Mouse (Mus musculus) liver, embryonic 15.5 days (tissue): ENCODE data around the gene Mras. TPM values are rescaled to one million over a fixed set of nuclear protein-coding genes. Genes with fewer than 3 reads are reported as not detected.

Experiments used
- ATAC-seq: fragments of 200-750 bp; cut with Nextera tagmentation; 2 replicates; pipeline ENCODE4 v1.8.0; 2017; ENCODE audit warnings: moderate number of reproducible peaks, mild to moderate bottlenecking, moderate library complexity; ENCODE audit not compliant: insufficient read depth
- H3K27ac ChIP-seq: fragments of 300-500 bp; sonication (generic); replicated peaks from 2 replicates; pipeline ENCODE4 v1.5.1; 2015; ENCODE audit warnings: mild to moderate bottlenecking, inconsistent platforms
- H3K27me3 ChIP-seq: fragments of 300-500 bp; sonication (generic); 2 replicates; pipeline ENCODE4 v1.6.1; 2015; ENCODE audit warnings: mild to moderate bottlenecking, inconsistent platforms
- H3K36me3 ChIP-seq: fragments of 300-500 bp; sonication (generic); replicated peaks from 2 replicates; pipeline ENCODE4 v1.6.1; 2015; ENCODE audit warnings: moderate library complexity, mild to moderate bottlenecking, inconsistent platforms
- H3K4me1 ChIP-seq: fragments of 300-500 bp; sonication (generic); replicated peaks from 2 replicates; pipeline ENCODE4 v1.6.1; 2015; ENCODE audit warnings: inconsistent platforms
- H3K4me2 ChIP-seq: fragments of 300-500 bp; sonication (generic); 2 replicates; pipeline ENCODE4 v1.6.1; 2015; ENCODE audit warnings: moderate library complexity, mild to moderate bottlenecking, inconsistent platforms
- H3K4me3 ChIP-seq: fragments of 300-500 bp; sonication (generic); replicated peaks from 2 replicates; pipeline ENCODE4 v1.5.1; 2015; ENCODE audit warnings: mild to moderate bottlenecking, inconsistent platforms
- H3K9ac ChIP-seq: fragments of 300-500 bp; sonication (generic); 2 replicates; pipeline ENCODE4 v1.6.1; 2015; ENCODE audit warnings: moderate library complexity, mild to moderate bottlenecking, inconsistent platforms
- H3K9me3 ChIP-seq: fragments of 300-500 bp; sonication (generic); replicated peaks from 2 replicates; pipeline ENCODE4 v1.6.1; 2016; ENCODE audit warnings: inconsistent platforms
- WGBS: fragments of 180-500 bp; shearing (Covaris S2); methylation state at CpG from one replicate; pipeline ENCODE4 v1.1.7; 2015; ENCODE audit warnings: mixed read lengths; ENCODE audit not compliant: insufficient replicate concordance; 5-methylcytosine and 5-hydroxymethylcytosine counted together
- polyA plus RNA-seq: library from polyadenylated mRNA; unstranded; fragments of >200 nt; fragmentation: Nextera tagmentation; extraction: Ambion mirVana; gene quantifications from 2 replicates; pipeline ENCODE4 v1.2.1, GENCODE M21; 2015

Gene Mras
- polyA plus RNA-seq, 1 experiment from 2014 or later = 3.2 TPM

DNA sequence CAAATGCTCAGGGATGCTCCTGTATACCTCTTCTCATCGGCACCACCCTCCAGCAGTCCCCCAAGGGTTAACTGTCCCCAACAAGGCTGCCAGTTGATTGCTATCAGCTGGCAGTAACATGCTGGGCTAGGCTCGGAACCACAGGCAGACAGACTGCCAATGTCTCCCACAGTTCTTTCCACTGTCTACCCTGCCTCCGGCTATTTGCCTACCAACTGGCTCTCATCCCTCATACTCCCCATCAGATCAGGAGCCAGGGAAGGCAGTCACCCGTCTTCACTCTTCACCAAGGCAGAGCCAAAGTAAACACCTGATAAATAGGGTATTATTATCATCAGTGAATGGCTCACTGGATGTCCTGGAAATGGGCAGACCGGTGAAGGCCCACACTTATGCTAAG, 82.4 kb downstream of the Mras start:
- 48% methylated on average over 5 of the region's 5 CpGs for WGBS
- no peak overlapping the region for H3K4me2 ChIP-seq
- H3K4me3 ChIP-seq = no peak overlapping the region
- no peaks in the 10 kb centered on the region for H3K36me3 ChIP-seq
- ATAC-seq = no peak
- H3K4me1 ChIP-seq = peaks cover 6% of the 10 kb centered on the region
- H3K9me3 ChIP-seq = no peaks in the 10 kb centered on the region
- no peak overlapping the region for H3K9ac ChIP-seq
- H3K27ac ChIP-seq = no peak overlapping the region
- peaks cover 52% of the 10 kb centered on the region for H3K27me3 ChIP-seq

- 38% methylated on average over 6 of the region's 6 CpGs for WGBS
- H3K9ac ChIP-seq = no peak overlapping the region
- no peak overlapping the region for H3K27ac ChIP-seq
- H3K9me3 ChIP-seq = no peaks in the 10 kb centered on the region
- ATAC-seq = no peak
- H3K27me3 ChIP-seq = peaks cover 38% of the 10 kb centered on the region
- peaks cover 6% of the 10 kb centered on the region for H3K4me1 ChIP-seq
- H3K4me3 ChIP-seq = no peak overlapping the region
- no peaks in the 10 kb centered on the region for H3K36me3 ChIP-seq
- H3K4me2 ChIP-seq = no peak overlapping the region
Measured at GRCm38 (mm10) chr9:99353390-99353789, 83.8 kb downstream of the Mras start.

DNA sequence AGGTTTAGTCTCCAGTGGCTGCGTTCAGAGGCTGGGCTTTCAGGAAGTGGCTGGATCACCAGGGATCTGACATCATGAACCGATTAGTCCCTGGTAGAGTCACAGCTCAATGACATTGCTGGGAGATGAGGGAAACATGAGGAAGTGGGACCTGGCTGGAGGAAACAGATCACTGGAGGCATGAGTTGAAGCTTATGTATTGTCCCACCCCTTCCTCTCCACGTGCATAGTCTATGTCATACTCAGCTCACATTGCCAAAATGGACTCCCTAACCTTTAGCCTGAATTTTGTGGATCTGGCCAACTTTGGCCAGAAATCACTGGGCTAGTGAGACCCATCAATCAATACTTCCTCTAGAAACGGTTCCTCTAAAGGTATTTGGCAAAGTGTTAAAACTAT, 84.2 kb downstream of the Mras start:
- no peak overlapping the region for H3K9ac ChIP-seq
- peaks cover 5% of the 10 kb centered on the region for H3K4me1 ChIP-seq
- H3K4me2 ChIP-seq = no peak overlapping the region
- no peaks in the 10 kb centered on the region for H3K36me3 ChIP-seq
- H3K9me3 ChIP-seq = no peaks in the 10 kb centered on the region
- no peak for ATAC-seq
- no peak overlapping the region for H3K27ac ChIP-seq
- no peak overlapping the region for H3K4me3 ChIP-seq
- WGBS = 23% methylated on average over 4 of the region's 4 CpGs
- peaks cover 34% of the 10 kb centered on the region for H3K27me3 ChIP-seq

DNA sequence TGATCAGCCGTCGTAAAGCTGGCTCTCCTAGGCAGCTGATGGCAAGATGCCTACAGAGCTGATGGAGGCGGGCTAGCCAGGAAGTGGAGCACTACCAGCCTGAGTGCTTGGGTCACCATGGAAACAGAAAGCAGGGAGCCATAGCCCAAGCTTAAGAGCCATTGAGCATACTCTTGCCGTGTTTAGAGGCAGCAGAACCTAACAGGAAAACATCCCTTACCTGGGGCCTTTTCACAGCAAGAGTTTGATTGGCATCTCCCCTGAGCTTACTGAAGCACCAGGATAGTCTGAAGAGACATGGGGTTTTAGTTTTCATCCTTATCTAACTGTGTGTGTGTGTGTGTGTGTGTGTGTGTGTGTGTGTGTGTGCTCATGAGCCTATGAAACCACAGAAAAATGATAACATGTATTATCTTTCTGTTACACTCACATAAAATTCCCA, 91.8 kb downstream of the Mras start:
- Histone ChIP-seq H3K4me2 (no peak overlapping the region), H3K9me3 (no peaks in the 10 kb centered on the region), H3K27me3 (no peaks in the 10 kb centered on the region), H3K36me3 (no peaks in the 10 kb centered on the region), H3K27ac (no peak overlapping the region), H3K4me3 (no peak overlapping the region), H3K4me1 (no peaks in the 10 kb centered on the region), H3K9ac (no peak overlapping the region)
- 32% methylated on average over 4 of the region's 4 CpGs for WGBS
- no peak for ATAC-seq

DNA sequence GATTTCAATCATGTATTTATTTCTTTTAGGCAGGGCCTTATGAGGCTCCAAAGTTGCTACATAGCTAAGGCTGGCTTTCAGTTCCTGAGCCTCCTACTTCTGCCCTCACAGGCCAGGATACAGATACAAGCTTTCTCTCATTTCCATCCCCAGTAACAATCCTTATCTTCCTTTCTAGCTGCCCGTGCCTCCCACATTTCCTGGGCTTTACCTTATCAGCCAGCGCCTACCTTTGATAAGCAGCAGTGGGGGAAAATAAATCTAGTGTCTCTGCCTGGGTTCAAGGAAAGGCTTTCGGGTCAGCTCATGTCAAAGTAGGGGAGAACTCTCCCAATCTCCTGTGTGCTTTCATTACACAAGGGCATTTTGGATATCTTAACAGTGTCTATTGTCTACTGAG, 95.6 kb downstream of the Mras start:
- no peak for ATAC-seq

GRCm38 (mm10) chr9:99340126-99340525, 97.1 kb downstream of the Mras start:
- H3K36me3 ChIP-seq = no peaks in the 10 kb centered on the region
- ATAC-seq = no peak
- no peak overlapping the region for H3K9ac ChIP-seq
- no peak overlapping the region for H3K4me2 ChIP-seq
- H3K4me3 ChIP-seq = no peak overlapping the region
- H3K27me3 ChIP-seq = no peaks in the 10 kb centered on the region
- no peaks in the 10 kb centered on the region for H3K9me3 ChIP-seq
- WGBS = 69% methylated on average over 12 of the region's 12 CpGs
- no peaks in the 10 kb centered on the region for H3K4me1 ChIP-seq
- H3K27ac ChIP-seq = no peak overlapping the region

More for the DNA sequence above, 95.6 kb downstream of the Mras start:
- no peaks in the 10 kb centered on the region for H3K36me3 ChIP-seq
- H3K4me3 ChIP-seq = no peak overlapping the region
- no peak overlapping the region for H3K27ac ChIP-seq
- no peaks in the 10 kb centered on the region for H3K4me1 ChIP-seq
- no peak overlapping the region for H3K9ac ChIP-seq
- no peaks in the 10 kb centered on the region for H3K27me3 ChIP-seq
- 15% methylated on average over 3 of the region's 3 CpGs for WGBS
- no peaks in the 10 kb centered on the region for H3K9me3 ChIP-seq
- no peak overlapping the region for H3K4me2 ChIP-seq

DNA sequence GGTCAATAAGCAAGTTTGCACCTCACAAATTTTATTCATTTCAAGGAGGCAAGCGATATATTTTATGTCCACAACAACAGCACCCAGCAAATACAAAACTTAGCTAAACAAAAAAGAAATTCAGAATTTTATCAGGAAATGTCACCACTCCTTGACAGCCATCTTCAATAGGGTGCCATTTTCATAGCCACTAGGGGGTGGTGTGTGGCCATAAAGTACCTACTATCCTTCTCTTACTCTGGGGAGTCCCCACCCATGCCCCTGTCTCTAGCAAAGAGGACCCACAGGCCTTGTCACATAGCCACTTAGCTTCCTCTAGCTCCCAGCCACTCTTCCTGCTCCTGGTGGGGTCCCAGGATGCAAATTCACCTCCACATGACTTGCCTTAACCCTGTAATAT, 98.0 kb downstream of the Mras start:
- H3K4me3 ChIP-seq = no peak overlapping the region
- no peaks in the 10 kb centered on the region for H3K36me3 ChIP-seq
- no peak overlapping the region for H3K4me2 ChIP-seq
- no peaks in the 10 kb centered on the region for H3K27me3 ChIP-seq
- no peaks in the 10 kb centered on the region for H3K4me1 ChIP-seq
- WGBS = 69% methylated on average over 1 of the region's 1 CpGs
- H3K9me3 ChIP-seq = no peaks in the 10 kb centered on the region
- ATAC-seq = no peak
- no peak overlapping the region for H3K27ac ChIP-seq
- no peak overlapping the region for H3K9ac ChIP-seq

DNA sequence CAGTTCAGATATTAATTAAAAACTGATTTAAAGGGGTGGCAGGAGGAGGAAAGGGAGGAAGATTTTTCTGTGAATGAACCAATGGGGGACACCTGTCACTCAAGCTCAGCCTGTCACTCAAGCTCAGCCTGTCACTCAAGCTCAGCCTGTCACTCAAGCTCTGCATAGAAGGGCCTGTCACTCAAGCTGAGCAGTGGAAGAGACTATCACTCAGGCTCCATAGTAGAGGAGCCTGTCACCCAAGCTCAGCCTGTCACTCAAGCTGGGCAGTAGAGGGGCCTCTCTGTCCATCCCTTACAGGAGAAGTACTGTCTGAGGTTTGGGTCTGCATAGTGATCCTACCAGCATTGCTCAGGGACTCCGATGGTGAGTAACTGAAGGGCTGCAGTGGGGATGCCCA, 98.9 kb downstream of the Mras start:
- Histone ChIP-seq H3K4me2 (no peak overlapping the region), H3K4me1 (no peaks in the 10 kb centered on the region), H3K27ac (no peak overlapping the region), H3K9me3 (no peaks in the 10 kb centered on the region), H3K36me3 (no peaks in the 10 kb centered on the region), H3K9ac (no peak overlapping the region), H3K4me3 (no peak overlapping the region), H3K27me3 (no peaks in the 10 kb centered on the region)
- no peak for ATAC-seq
- 67% methylated on average over 1 of the region's 1 CpGs for WGBS

DNA sequence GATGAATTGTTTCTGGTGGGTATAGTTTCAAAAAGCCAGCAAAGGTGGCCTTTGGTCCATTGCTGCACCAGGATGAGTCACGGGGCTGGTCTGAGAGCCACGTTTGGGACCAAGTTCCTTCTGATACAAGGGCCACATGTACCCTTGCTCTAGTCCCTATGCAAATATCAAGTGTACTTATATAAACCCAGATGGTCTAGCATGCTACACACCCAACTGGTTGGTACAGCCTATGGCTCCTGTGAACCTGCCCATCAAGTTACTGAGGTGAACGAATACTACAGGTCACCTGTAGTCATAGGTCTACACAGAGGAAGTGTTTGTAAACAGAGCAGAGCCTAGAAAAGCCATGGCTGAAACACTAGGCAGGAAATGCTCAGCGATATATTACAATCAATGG, 100.6 kb downstream of the Mras start:
- Histone ChIP-seq H3K27ac (no peak overlapping the region), H3K36me3 (no peaks in the 10 kb centered on the region), H3K4me3 (no peak overlapping the region), H3K27me3 (no peaks in the 10 kb centered on the region), H3K9ac (no peak overlapping the region), H3K4me2 (no peak overlapping the region), H3K4me1 (no peaks in the 10 kb centered on the region), H3K9me3 (no peaks in the 10 kb centered on the region)
- WGBS = 60% methylated on average over 4 of the region's 4 CpGs
- ATAC-seq = no peak

Other genes with a start within 250 kb of the Mras start
- not detected in 2 replicates for gene Faiml, start 200.1 kb downstream of the Mras start, polyA plus RNA-seq
- 21.1 and 25.0 TPM in 2 replicates for gene Cep70, start 194.0 kb downstream of the Mras start, polyA plus RNA-seq
- gene Esyt3, start 78.8 kb downstream of the Mras start, polyA plus RNA-seq = 0.06 and 0.12 TPM in 2 replicates
- not detected in 2 replicates for gene Nme9, start 14.1 kb upstream of the Mras start, polyA plus RNA-seq
- gene Armc8, start 131.5 kb upstream of the Mras start, polyA plus RNA-seq = 8.8 and 9.3 TPM in 2 replicates
- 16.0 and 16.3 TPM in 2 replicates for gene Dbr1, start 138.4 kb upstream of the Mras start, polyA plus RNA-seq
- gene A4gnt, start 175.1 kb upstream of the Mras start, polyA plus RNA-seq = not detected in 2 replicates
- gene Dzip1l, start 192.1 kb upstream of the Mras start, polyA plus RNA-seq = 0.78 and 0.89 TPM in 2 replicates